Mouse (Mus musculus): ENCODE results near the gene Wdr76.
"Not testable (repeated sequence)": the region's sequence is repeated elsewhere in the genome, so short reads cannot be mapped to it uniquely, and the experiment has no call there.

Gene Wdr76

GRCm38 (mm10) chr2:121518711-121519110 is 12.2 kb downstream of the Wdr76 start:
- not testable (repeated sequence) for DNase-seq (ENCODE audit: low spot score in 2 of 2)

- no peak for DNase-seq (ENCODE audit: low spot score in 2 of 2)
These were observed 15.5 kb downstream of the Wdr76 start for GRCm38 (mm10) chr2:121522006-121522405.

- DNase-seq (ENCODE audit: low spot score in 2 of 2) = not testable (repeated sequence)
These were observed 16.3 kb downstream of the Wdr76 start for GRCm38 (mm10) chr2:121522830-121523229.

- DNase-seq (ENCODE audit: low spot score in 2 of 2) = no peak
These were observed 18.5 kb downstream of the Wdr76 start for GRCm38 (mm10) chr2:121525056-121525455.

GRCm38 (mm10) chr2:121544829-121545228 is 38.3 kb downstream of the Wdr76 start:
- DNase-seq (ENCODE audit: low spot score in 2 of 2) = no peak

GRCm38 (mm10) chr2:121549630-121550029 is 43.1 kb downstream of the Wdr76 start:
- DNase-seq (ENCODE audit: low spot score in 2 of 2) = no peak

- no peak for DNase-seq (ENCODE audit: low spot score in 2 of 2)
These were observed 44.7 kb downstream of the Wdr76 start for GRCm38 (mm10) chr2:121551271-121551670.

- DNase-seq (ENCODE audit: low spot score in 2 of 2) = no peak
These were observed 56.6 kb downstream of the Wdr76 start for GRCm38 (mm10) chr2:121563117-121563516.

- no peak for DNase-seq (ENCODE audit: low spot score in 2 of 2)
These were observed 59.4 kb downstream of the Wdr76 start for GRCm38 (mm10) chr2:121565911-121566310.

GRCm38 (mm10) chr2:121570049-121570448 is 63.5 kb downstream of the Wdr76 start:
- DNase-seq (ENCODE audit: low spot score in 2 of 2) = no peak

- no peak for DNase-seq (ENCODE audit: low spot score in 2 of 2)
These were observed 64.6 kb downstream of the Wdr76 start for GRCm38 (mm10) chr2:121570999-121571655.

GRCm38 (mm10) chr2:121571780-121572179 is 65.3 kb downstream of the Wdr76 start:
- peak; percentile 71 to 87 for DNase-seq (ENCODE audit: low spot score in 2 of 2)

- no peak for DNase-seq (ENCODE audit: low spot score in 2 of 2)
These were observed 67.6 kb downstream of the Wdr76 start for GRCm38 (mm10) chr2:121574066-121574630.

- DNase-seq (ENCODE audit: low spot score in 2 of 2) = no peak
These were observed 69.2 kb downstream of the Wdr76 start for GRCm38 (mm10) chr2:121575741-121576201.

GRCm38 (mm10) chr2:121582809-121583376 is 76.4 kb downstream of the Wdr76 start:
- no peak for DNase-seq (ENCODE audit: low spot score in 2 of 2)

- no peak for DNase-seq (ENCODE audit: low spot score in 2 of 2)
These were observed 77.1 kb downstream of the Wdr76 start for GRCm38 (mm10) chr2:121583468-121584116.

GRCm38 (mm10) chr2:121584705-121585104 is 78.2 kb downstream of the Wdr76 start:
- no peak for DNase-seq (ENCODE audit: low spot score in 2 of 2)

- no peak for DNase-seq (ENCODE audit: low spot score in 2 of 2)
These were observed 81.2 kb downstream of the Wdr76 start for GRCm38 (mm10) chr2:121587523-121588308.

GRCm38 (mm10) chr2:121588309-121588694 is 81.8 kb downstream of the Wdr76 start:
- no peak for DNase-seq (ENCODE audit: low spot score in 2 of 2)

- DNase-seq (ENCODE audit: low spot score in 2 of 2) = no peak
These were observed 87.6 kb downstream of the Wdr76 start for GRCm38 (mm10) chr2:121594131-121594530.
